Mouse (Mus musculus) G1E (cell line): ENCODE data around the gene Sugt1.

Experiments used
- CTCF ChIP-seq: IDR thresholded peaks from 2 replicates; pipeline ENCODE4 v1.5.1; 2012; ENCODE audit warnings: low read depth, low read length, inconsistent platforms, mixed read lengths
- TAL1 ChIP-seq: conservative IDR thresholded peaks from 2 replicates; pipeline ENCODE4 v1.6.1; 2012; ENCODE audit warnings: low read depth, low read length, inconsistent platforms, mixed read lengths

- TF ChIP-seq TAL1 = no peak
- no peak for TF ChIP-seq CTCF
Observed at GRCm38 (mm10) chr14:79617121-79617828, 29.8 kb downstream of the Sugt1 start.
